Mouse (Mus musculus): ENCODE measurements around the gene D630003M21Rik. TPM values are rescaled to one million over a fixed set of nuclear protein-coding genes. Genes with fewer than 3 reads are reported as not detected.

The D630003M21Rik gene
- total RNA-seq, 1 experiment = 0.89 TPM

GRCm38 (mm10) chr2:158155615-158156014, 73.4 kb downstream of the D630003M21Rik start:
- TF ChIP-seq HCFC1 (IDR thresholded peaks at IDR 0.05; ENCODE audit: borderline replicate concordance, insufficient read depth, low read length) = no peak
- TF ChIP-seq MAFK (IDR thresholded peaks at IDR 0.05; ENCODE audit: insufficient read depth, low read depth, low read length) = no peak
- no peak for TF ChIP-seq ZNF384 (IDR thresholded peaks at IDR 0.05; ENCODE audit: low read depth, low read length)
- no peak for TF ChIP-seq ZC3H11A (IDR thresholded peaks at IDR 0.05; ENCODE audit: borderline replicate concordance, low read depth, low read length)
- no peak for TF ChIP-seq CHD2 (IDR thresholded peaks at IDR 0.05; ENCODE audit: low read depth, low read length)
- no peak overlapping the region for H3K9ac ChIP-seq (ENCODE audit: insufficient read depth, low read depth, low read length, poor library complexity, severe bottlenecking)
- H3K4me3 ChIP-seq (ENCODE audit: insufficient read depth in 1 of 2, low read depth in 1 of 2, low read length in 2 of 2, poor library complexity in 1 of 2, severe bottlenecking in 1 of 2) = no peak overlapping the region
- H3K9me3 ChIP-seq (ENCODE audit: control insufficient read depth, insufficient read depth, low read depth, low read length) = no peaks in the 10 kb centered on the region
- H3K4me1 ChIP-seq (ENCODE audit: control insufficient read depth in 2 of 2, insufficient read depth in 2 of 2, low read length in 2 of 2, poor library complexity in 1 of 2) = peaks cover 2 to 6% of the 10 kb centered on the region in 2 experiments; a peak in 2 of 4 replicates
- in situ Hi-C loops (cut with MboI; ENCODE audit: low sequenced_read_pairs in 2 of 2, unreplicated experiment in 2 of 2) = no loop called here
- H3K27ac ChIP-seq (ENCODE audit: insufficient read depth, low read depth, low read length, poor library complexity, severe bottlenecking) = no peak overlapping the region
- no peaks in the 10 kb centered on the region for H3K36me3 ChIP-seq (ENCODE audit: control insufficient read depth, insufficient read depth, low read length, poor library complexity, severe bottlenecking)
- no peak for DNase-seq (ENCODE audit: low read depth, low spot score)

GRCm38 (mm10) chr2:158155101-158155500, 73.9 kb downstream of the D630003M21Rik start:
- Histone ChIP-seq H3K4me3 (ENCODE audit: insufficient read depth in 1 of 2, low read depth in 1 of 2, low read length in 2 of 2, poor library complexity in 1 of 2, severe bottlenecking in 1 of 2) (no peak overlapping the region), H3K4me1 (ENCODE audit: control insufficient read depth in 2 of 2, insufficient read depth in 2 of 2, low read length in 2 of 2, poor library complexity in 1 of 2) (peaks cover 2 to 6% of the 10 kb centered on the region in 2 experiments; a peak in 2 of 4 replicates), H3K36me3 (ENCODE audit: control insufficient read depth, insufficient read depth, low read length, poor library complexity, severe bottlenecking) (no peaks in the 10 kb centered on the region), H3K27ac (ENCODE audit: insufficient read depth, low read depth, low read length, poor library complexity, severe bottlenecking) (peak overlapping the region; percentile 94; the same call in 1 of the 2 replicates), H3K9me3 (ENCODE audit: control insufficient read depth, insufficient read depth, low read depth, low read length) (no peaks in the 10 kb centered on the region), H3K9ac (ENCODE audit: insufficient read depth, low read depth, low read length, poor library complexity, severe bottlenecking) (no peak overlapping the region)
- TF ChIP-seq MAFK (IDR thresholded peaks at IDR 0.05; ENCODE audit: insufficient read depth, low read depth, low read length) (no peak), CHD2 (IDR thresholded peaks at IDR 0.05; ENCODE audit: low read depth, low read length) (peak; percentile 89)
- peak; percentile 54 for DNase-seq (ENCODE audit: low read depth, low spot score)
- in situ Hi-C loops (cut with MboI; ENCODE audit: low sequenced_read_pairs in 2 of 2, unreplicated experiment in 2 of 2) = no loop called here

- Histone ChIP-seq H3K4me3 (ENCODE audit: insufficient read depth in 1 of 2, low read depth in 1 of 2, low read length in 2 of 2, poor library complexity in 1 of 2, severe bottlenecking in 1 of 2) (no peak overlapping the region), H3K9ac (ENCODE audit: insufficient read depth, low read depth, low read length, poor library complexity, severe bottlenecking) (no peak overlapping the region; the same call in 1 of the 2 replicates), H3K27ac (ENCODE audit: insufficient read depth, low read depth, low read length, poor library complexity, severe bottlenecking) (peak overlapping the region; percentile 94), H3K36me3 (ENCODE audit: control insufficient read depth, insufficient read depth, low read length, poor library complexity, severe bottlenecking) (no peaks in the 10 kb centered on the region), H3K9me3 (ENCODE audit: control insufficient read depth, insufficient read depth, low read depth, low read length) (no peaks in the 10 kb centered on the region), H3K4me1 (ENCODE audit: control insufficient read depth in 2 of 2, insufficient read depth in 2 of 2, low read length in 2 of 2, poor library complexity in 1 of 2) (peaks cover 0 to 6% of the 10 kb centered on the region in 2 experiments; a peak in 2 of 4 replicates)
- peak; percentile 74 for DNase-seq (ENCODE audit: low read depth, low spot score)
- in situ Hi-C loops (cut with MboI; ENCODE audit: low sequenced_read_pairs in 2 of 2, unreplicated experiment in 2 of 2) = no loop called here
- TF ChIP-seq HCFC1 (IDR thresholded peaks at IDR 0.05; ENCODE audit: borderline replicate concordance, insufficient read depth, low read length) = no peak
- no peak for TF ChIP-seq ZC3H11A (IDR thresholded peaks at IDR 0.05; ENCODE audit: borderline replicate concordance, low read depth, low read length)
- no peak; the same call in 1 of the 2 replicates for TF ChIP-seq MAFK (IDR thresholded peaks at IDR 0.05; ENCODE audit: insufficient read depth, low read depth, low read length)
- TF ChIP-seq CHD2 (IDR thresholded peaks at IDR 0.05; ENCODE audit: low read depth, low read length) = no peak
- no peak for TF ChIP-seq ZNF384 (IDR thresholded peaks at IDR 0.05; ENCODE audit: low read depth, low read length)
Observed at GRCm38 (mm10) chr2:158154641-158155040, 74.4 kb downstream of the D630003M21Rik start.

GRCm38 (mm10) chr2:158153728-158154343, 75.2 kb downstream of the D630003M21Rik start:
- in situ Hi-C loops (cut with MboI; ENCODE audit: low sequenced_read_pairs in 2 of 2, unreplicated experiment in 2 of 2) = no loop called here
- Histone ChIP-seq H3K4me3 (ENCODE audit: insufficient read depth in 1 of 2, low read depth in 1 of 2, low read length in 2 of 2, poor library complexity in 1 of 2, severe bottlenecking in 1 of 2) (peak overlapping the region; percentile 29 to 37), H3K9ac (ENCODE audit: insufficient read depth, low read depth, low read length, poor library complexity, severe bottlenecking) (peak overlapping the region; percentile 47; the same call in 1 of the 2 replicates), H3K27ac (ENCODE audit: insufficient read depth, low read depth, low read length, poor library complexity, severe bottlenecking) (peak overlapping the region; percentile 94), H3K9me3 (ENCODE audit: control insufficient read depth, insufficient read depth, low read depth, low read length) (no peaks in the 10 kb centered on the region), H3K36me3 (ENCODE audit: control insufficient read depth, insufficient read depth, low read length, poor library complexity, severe bottlenecking) (no peaks in the 10 kb centered on the region), H3K4me1 (ENCODE audit: control insufficient read depth in 2 of 2, insufficient read depth in 2 of 2, low read length in 2 of 2, poor library complexity in 1 of 2) (peaks cover 0 to 6% of the 10 kb centered on the region in 2 experiments; a peak in 2 of 4 replicates)
- DNase-seq (ENCODE audit: low read depth, low spot score) = peak; percentile 67
- TF ChIP-seq CHD2 (IDR thresholded peaks at IDR 0.05; ENCODE audit: low read depth, low read length) (no peak), ZNF384 (IDR thresholded peaks at IDR 0.05; ENCODE audit: low read depth, low read length) (peak; percentile 96)
